Mouse (Mus musculus) testis, adult 2 months (tissue): ENCODE measurements around the gene Anapc11. TPM values are rescaled to one million over a fixed set of nuclear protein-coding genes. Genes with fewer than 3 reads are reported as not detected.

Experiments
- H3K27ac ChIP-seq: fragments of 200-500 bp; 2 replicates; pipeline ENCODE4 v1.5.1; 2012; ENCODE audit warnings: low read depth, low read length; ENCODE audit not compliant: control insufficient read depth, insufficient read depth
- H3K27me3 ChIP-seq: fragments of 200-500 bp; 2 replicates; pipeline ENCODE4 v1.6.1; 2012; ENCODE audit warnings: mild to moderate bottlenecking, low read length, moderate library complexity; ENCODE audit not compliant: control insufficient read depth, insufficient read depth
- H3K36me3 ChIP-seq: fragments of 200-500 bp; 2 replicates; pipeline ENCODE4 v1.6.1; 2012; ENCODE audit warnings: mild to moderate bottlenecking, low read length; ENCODE audit not compliant: control insufficient read depth, insufficient read depth
- H3K4me1 ChIP-seq: fragments of 200-500 bp; 2 replicates; pipeline ENCODE4 v1.6.1; 2012; ENCODE audit warnings: low read length; ENCODE audit not compliant: control insufficient read depth, insufficient read depth
- H3K4me3 ChIP-seq: fragments of 200-500 bp; 2 replicates; pipeline ENCODE4 v1.5.1; 2012; ENCODE audit warnings: low read depth, mild to moderate bottlenecking, low read length, moderate library complexity, mixed read lengths; ENCODE audit not compliant: control insufficient read depth
- CTCF ChIP-seq: fragments of 200-500 bp; IDR thresholded peaks from 2 replicates; pipeline ENCODE4 v1.5.1; 2012; ENCODE audit warnings: low read depth, mild to moderate bottlenecking, inconsistent platforms, low read length, moderate library complexity; ENCODE audit not compliant: control insufficient read depth, insufficient read depth, insufficient replicate concordance
- POLR2A ChIP-seq: fragments of 200-500 bp; IDR thresholded peaks from 2 replicates; pipeline ENCODE4 v1.6.1; 2012; ENCODE audit warnings: low read depth, mild to moderate bottlenecking, inconsistent platforms, low read length, moderate library complexity; ENCODE audit not compliant: control insufficient read depth
- polyA plus RNA-seq: library from polyadenylated mRNA; depleted of rRNA; stranded (reverse); fragments of >200 nt; gene quantifications from 2 replicates; pipeline ENCODE4 v1.2.3, GENCODE M21; 2012

Gene Anapc11
- polyA plus RNA-seq, 1 experiment, result 178 TPM

GRCm38 (mm10) chr11:120630881-120631725 lies 32.9 kb downstream of the Anapc11 start:
- no peak overlapping the region for H3K4me3 ChIP-seq
- H3K27me3 ChIP-seq, result no peaks in the 10 kb centered on the region
- H3K36me3 ChIP-seq, result no peaks in the 10 kb centered on the region
- TF ChIP-seq CTCF (no peak), POLR2A (no peak)
- peaks cover 16% of the 10 kb centered on the region for H3K4me1 ChIP-seq
- H3K27ac ChIP-seq, result no peak overlapping the region

DNA sequence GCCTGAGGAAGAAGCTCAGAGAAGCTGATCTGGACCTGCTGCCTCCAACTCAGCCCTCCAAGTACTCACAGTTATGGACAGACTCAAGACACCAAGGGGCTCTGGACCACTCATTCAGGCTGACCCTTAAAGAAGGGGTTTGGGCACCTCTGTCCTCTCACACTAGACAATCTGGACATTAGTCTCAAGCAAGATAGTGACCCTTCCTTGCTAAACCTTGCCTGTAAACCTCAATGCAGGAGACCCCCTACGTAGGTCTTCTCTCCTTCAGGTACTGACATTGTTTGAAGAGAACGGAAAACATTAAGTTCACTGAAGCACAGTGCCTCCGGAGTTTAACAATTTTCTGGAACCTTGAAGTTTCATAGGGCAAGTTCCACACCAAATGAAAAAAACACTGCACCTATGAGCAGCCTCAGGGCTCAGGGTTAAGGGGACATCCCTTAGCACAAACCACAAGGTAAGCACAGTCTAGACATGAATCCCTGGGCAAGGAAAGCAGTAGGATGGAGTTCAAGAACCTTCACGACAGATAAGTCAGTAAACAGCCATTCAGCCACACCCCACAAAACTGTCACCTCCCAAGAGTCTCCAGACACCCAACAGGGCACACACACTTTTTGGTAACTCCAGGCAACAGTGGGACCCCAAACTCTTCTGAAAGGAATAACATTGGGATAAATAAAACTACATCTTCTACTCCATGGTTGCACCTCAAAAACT lies 33.7 kb downstream of the Anapc11 start:
- H3K4me1 ChIP-seq, result peaks cover 16% of the 10 kb centered on the region
- TF ChIP-seq CTCF (no peak), POLR2A (no peak)

DNA sequence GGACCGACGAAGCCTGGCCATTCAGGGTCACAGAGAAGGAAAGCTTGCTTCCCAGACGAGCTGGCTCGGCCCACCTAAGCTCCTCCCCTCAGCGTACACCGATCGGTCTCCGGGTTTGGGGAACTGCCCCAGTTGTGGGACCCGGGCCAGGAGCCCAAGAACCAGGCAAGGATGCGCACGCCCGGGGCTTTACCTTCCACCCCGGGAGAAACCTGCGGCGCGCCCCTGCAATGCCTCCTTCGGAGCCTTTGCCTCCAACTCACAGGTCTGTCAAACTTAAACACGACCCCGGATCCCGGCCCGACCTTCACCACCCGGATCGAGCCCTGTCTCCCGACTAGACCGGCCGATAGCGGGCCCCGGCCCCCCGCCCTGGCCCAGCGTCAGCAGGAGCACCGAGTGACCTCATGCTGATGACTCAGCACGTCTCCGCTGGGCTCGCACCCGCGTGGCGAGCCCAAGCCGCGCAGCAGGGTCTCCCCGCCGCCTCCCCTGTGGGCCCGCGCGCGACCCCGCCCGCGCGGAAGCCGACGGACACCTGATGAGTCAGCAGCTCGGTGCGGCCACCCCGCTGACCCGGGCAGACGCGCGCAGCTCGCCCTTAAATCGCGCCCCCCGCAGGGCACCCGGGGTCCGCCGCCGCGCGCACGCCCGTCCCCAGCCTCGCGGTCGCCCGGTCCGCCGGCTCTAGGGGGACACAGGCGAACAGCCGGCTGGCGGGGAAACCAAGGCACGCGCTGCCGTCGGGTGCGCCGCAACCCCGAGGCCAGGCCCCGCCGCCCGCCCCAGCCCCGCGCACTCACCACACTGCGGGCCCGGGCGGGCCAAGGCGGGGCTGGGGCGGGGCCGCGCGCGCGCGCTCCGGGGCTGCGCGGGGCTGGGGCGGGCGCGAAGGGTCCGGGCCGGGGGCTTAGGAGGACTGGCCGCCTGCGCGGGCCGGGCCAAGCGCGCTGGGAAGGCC lies 34.6 kb downstream of the Anapc11 start:
- TF ChIP-seq CTCF (no peak), POLR2A (no peak)
- H3K27me3 ChIP-seq, result no peaks in the 10 kb centered on the region
- peak overlapping the region; percentile 71 for H3K27ac ChIP-seq
- H3K4me3 ChIP-seq, result peak overlapping the region; percentile 84
- H3K36me3 ChIP-seq, result no peaks in the 10 kb centered on the region
- H3K4me1 ChIP-seq, result peaks cover 16% of the 10 kb centered on the region

More for the DNA sequence above, 33.7 kb downstream of the Anapc11 start:
- Histone ChIP-seq H3K36me3 (no peaks in the 10 kb centered on the region), H3K27ac (no peak overlapping the region), H3K4me3 (no peak overlapping the region), H3K27me3 (no peaks in the 10 kb centered on the region)

- TF ChIP-seq CTCF (no peak), POLR2A (peak; percentile 27; the same call in 1 of the 2 replicates)
- peaks cover 16% of the 10 kb centered on the region for H3K4me1 ChIP-seq
- peak within 1 kb of the TSS; percentile 84 for H3K4me3 ChIP-seq
- peak within 1 kb of the TSS; percentile 71 for H3K27ac ChIP-seq
- no peaks in the 10 kb centered on the region for H3K27me3 ChIP-seq
- no peaks in the 10 kb centered on the region for H3K36me3 ChIP-seq
Observed at GRCm38 (mm10) chr11:120633520-120634343, 35.5 kb downstream of the Anapc11 start, which contains the start of gene Mafg. Gene Mafg (minus strand): TSS chr11:120633600.

DNA sequence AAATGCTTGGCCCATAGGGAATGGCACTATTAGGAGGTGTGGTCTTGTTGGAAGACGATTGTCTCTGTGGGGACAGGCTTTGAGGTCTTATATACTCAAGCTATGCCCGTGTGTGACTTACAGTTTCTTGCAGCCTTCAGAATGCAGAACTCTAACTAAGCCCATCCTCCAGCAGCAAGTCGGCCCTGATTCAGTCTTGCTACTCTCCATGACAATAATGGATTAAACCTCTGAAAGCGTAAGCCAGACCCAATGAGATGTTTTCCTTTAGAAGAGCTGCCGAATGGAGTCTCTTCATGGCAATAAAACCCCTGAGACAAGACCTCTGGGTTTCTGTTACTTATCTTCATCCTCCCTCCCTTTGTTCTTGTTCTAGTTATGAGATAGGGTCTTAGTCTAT lies 36.6 kb downstream of the Anapc11 start:
- no peaks in the 10 kb centered on the region for H3K27me3 ChIP-seq
- peaks cover 16% of the 10 kb centered on the region for H3K4me1 ChIP-seq
- no peak overlapping the region for H3K4me3 ChIP-seq
- TF ChIP-seq CTCF, result no peak
- no peak for TF ChIP-seq POLR2A
- no peak overlapping the region for H3K27ac ChIP-seq
- no peaks in the 10 kb centered on the region for H3K36me3 ChIP-seq

- peaks cover 8% of the 10 kb centered on the region for H3K4me1 ChIP-seq
- TF ChIP-seq CTCF (no peak), POLR2A (no peak)
- no peak overlapping the region for H3K27ac ChIP-seq
- H3K4me3 ChIP-seq, result no peak overlapping the region
- H3K36me3 ChIP-seq, result no peaks in the 10 kb centered on the region
- no peaks in the 10 kb centered on the region for H3K27me3 ChIP-seq
Observed at GRCm38 (mm10) chr11:120641255-120641654, 43.0 kb downstream of the Anapc11 start.
